Mouse (Mus musculus) gastrocnemius, postnatal 4 days (tissue): ENCODE measurements around the gene Paqr3. TPM values are rescaled to one million over a fixed set of nuclear protein-coding genes. Genes with fewer than 3 reads are reported as not detected.

Experiments used
- total RNA-seq, 2 experiments: library from RNA; stranded (reverse); gene quantifications; 2 replicates each; pipeline ENCODE4 v1.2.3; 2021

Paqr3 gene
- total RNA-seq, 2 experiments from 2014 or later = 3.4 to 3.5 TPM

Other genes with a start within 250 kb of the Paqr3 start
- 10 to 100 TPM; 15.5 to 16.8 TPM for gene Bmp2k, start 113.9 kb downstream of the Paqr3 start, total RNA-seq